In genomic region chr1:136414798-136415755, GRCm38 (mm10) we compare ENCODE assay signal across 8 mouse cellular contexts. TPM values are rescaled to one million over a fixed set of nuclear protein-coding genes. Genes with fewer than 3 reads are reported as not detected.
DNase-seq lines count a peak whose midpoint lies in the region; ATAC-seq and TF ChIP-seq lines count a peak whose summit lies in the region.

TSS of gene Ddx59 (plus strand) at chr1:136415271.

- peaks cover 8% of the 10 kb centered on the region; the same call in 1 of the 2 replicates for H3K4me1 ChIP-seq in heart, embryonic 12.5 days (replicated peaks)
- no peaks in the 10 kb centered on the region for H3K4me1 ChIP-seq in kidney, postnatal 0 days (replicated peaks; ENCODE audit: insufficient read depth, low read length)
- peaks cover 3% of the 10 kb centered on the region; the same call in 1 of the 2 replicates for H3K4me1 ChIP-seq in liver, embryonic 11.5 days (replicated peaks; ENCODE audit: control insufficient read depth, insufficient read depth, low read length)
- no peaks in the 10 kb centered on the region for H3K4me1 ChIP-seq in stomach, embryonic 14.5 days (ENCODE audit: control insufficient read depth, insufficient read depth, low read length)

- H3K9ac ChIP-seq in heart, embryonic 12.5 days, result peak within 1 kb of the TSS; percentile 74
- H3K9ac ChIP-seq in kidney, postnatal 0 days (ENCODE audit: low read depth, low read length), result peak within 1 kb of the TSS; percentile 94
- peak within 1 kb of the TSS; percentile 85 for H3K9ac ChIP-seq in liver, embryonic 11.5 days (ENCODE audit: low read depth, low read length)
- peak within 1 kb of the TSS; percentile 72 for H3K9ac ChIP-seq in stomach, embryonic 14.5 days (replicated peaks; ENCODE audit: low read depth, low read length)

- peak; percentile 98 to 99 for DNase-seq in B cell, adult 2 months
- DNase-seq in brain, adult 2 months (ENCODE audit: low read depth, low spot score), result peak; percentile 97
- DNase-seq in kidney, postnatal 0 days (ENCODE audit: low spot score), result peak; percentile 97
- peak; percentile 97 for DNase-seq in liver, embryonic 11.5 days (ENCODE audit: low spot score)
- DNase-seq in naive thymus-derived CD4-positive, alpha-beta T cell, adult 2 months (ENCODE audit: low read depth), result peak; percentile 97

- no peaks in the 10 kb centered on the region for H3K9me3 ChIP-seq in heart, embryonic 12.5 days (replicated peaks)
- no peaks in the 10 kb centered on the region for H3K9me3 ChIP-seq in kidney, postnatal 0 days (replicated peaks; ENCODE audit: low read length)
- H3K9me3 ChIP-seq in liver, embryonic 11.5 days (ENCODE audit: control insufficient read depth, low read length), result no peaks in the 10 kb centered on the region
- H3K9me3 ChIP-seq in stomach, embryonic 14.5 days (ENCODE audit: control insufficient read depth, low read depth, low read length), result no peaks in the 10 kb centered on the region

- H3K27ac ChIP-seq in heart, embryonic 12.5 days (ENCODE audit: poor library complexity, severe bottlenecking), result peak within 1 kb of the TSS; percentile 96
- H3K27ac ChIP-seq in kidney, postnatal 0 days, result peak within 1 kb of the TSS; percentile 99
- peak within 1 kb of the TSS; percentile 98 for H3K27ac ChIP-seq in liver, embryonic 11.5 days (ENCODE audit: low read depth, low read length)
- H3K27ac ChIP-seq in stomach, embryonic 14.5 days (ENCODE audit: low read length), result peak within 1 kb of the TSS; percentile 98

- H3K36me3 ChIP-seq in heart, embryonic 12.5 days, result peaks cover 17% of the 10 kb centered on the region; the same call in 1 of the 2 replicates
- H3K36me3 ChIP-seq in kidney, postnatal 0 days (ENCODE audit: insufficient read depth, low read length), result 0 out of 2 replicates have a peak, but pooled peaks cover 4% of the 10 kb centered on the region
- H3K36me3 ChIP-seq in liver, embryonic 11.5 days (ENCODE audit: control insufficient read depth, insufficient read depth, low read length), result peaks cover 3% of the 10 kb centered on the region; the same call in 1 of the 2 replicates
- no peaks in the 10 kb centered on the region; the same call in 1 of the 2 replicates for H3K36me3 ChIP-seq in stomach, embryonic 14.5 days (ENCODE audit: control insufficient read depth, insufficient read depth, low read length)

- peak within 1 kb of the TSS; percentile 61 for H3K4me3 ChIP-seq in heart, embryonic 12.5 days
- H3K4me3 ChIP-seq in kidney, postnatal 0 days (replicated peaks; ENCODE audit: low read depth, low read length), result peak within 1 kb of the TSS; percentile 75
- H3K4me3 ChIP-seq in liver, embryonic 11.5 days (ENCODE audit: low read depth, low read length), result peak within 1 kb of the TSS; percentile 70
- H3K4me3 ChIP-seq in stomach, embryonic 14.5 days (ENCODE audit: low read depth, low read length), result peak within 1 kb of the TSS; percentile 58

- no peaks in the 10 kb centered on the region for H3K27me3 ChIP-seq in heart, embryonic 12.5 days (replicated peaks)
- H3K27me3 ChIP-seq in kidney, postnatal 0 days (ENCODE audit: insufficient read depth, low read length), result no peaks in the 10 kb centered on the region
- no peaks in the 10 kb centered on the region for H3K27me3 ChIP-seq in liver, embryonic 11.5 days (replicated peaks; ENCODE audit: control insufficient read depth, insufficient read depth, low read length)
- no peaks in the 10 kb centered on the region for H3K27me3 ChIP-seq in stomach, embryonic 14.5 days (ENCODE audit: control insufficient read depth, insufficient read depth, low read length)

- ATAC-seq in erythroblast, adult 5-6 weeks (replicated peaks; ENCODE audit: low FRiP score, poor library complexity, severe bottlenecking), result peak; percentile 93
- ATAC-seq in heart, embryonic 12.5 days (ENCODE audit: insufficient number of reproducible peaks, low FRiP score), result peak; percentile 100
- ATAC-seq in kidney, postnatal 0 days (replicated peaks; ENCODE audit: low FRiP score, low read depth), result peak; percentile 99
- peak; percentile 99 for ATAC-seq in liver, embryonic 11.5 days (replicated peaks; ENCODE audit: low FRiP score)
- ATAC-seq in stomach, embryonic 14.5 days (ENCODE audit: insufficient number of reproducible peaks, insufficient read depth, low FRiP score, low read depth), result peak; percentile 98

- WGBS in heart, embryonic 12.5 days, result 3% methylated on average over 72 of the region's 78 CpGs
- WGBS in kidney, postnatal 0 days, result 2% methylated on average over 78 of the region's 78 CpGs
- WGBS in liver, embryonic 11.5 days, result 2% methylated on average over 78 of the region's 78 CpGs
- 2% methylated on average over 78 of the region's 78 CpGs for WGBS in stomach, embryonic 14.5 days

- TF ChIP-seq CTCF in kidney, postnatal 0 days (IDR thresholded peaks at IDR 0.05; ENCODE audit: low read depth), result no peak

- H3K4me2 ChIP-seq in heart, embryonic 12.5 days, result peak within 1 kb of the TSS; percentile 66
- H3K4me2 ChIP-seq in kidney, postnatal 0 days (ENCODE audit: low read length), result peak within 1 kb of the TSS; percentile 57
- H3K4me2 ChIP-seq in liver, embryonic 11.5 days, result peak within 1 kb of the TSS; percentile 74
- peak within 1 kb of the TSS; percentile 44 for H3K4me2 ChIP-seq in stomach, embryonic 14.5 days (replicated peaks; ENCODE audit: low read depth, low read length)

RNA-seq across cellular contexts. Expression of gene Ddx59, which starts in this region (rescaled TPM):
- 0.58 and 10.7 TPM in 2 replicates for total RNA-seq in erythroblast, adult 5-6 weeks (2015; ENCODE audit: low replicate concordance)
- total RNA-seq in erythroblast, adult 5-6 weeks (2017; ENCODE audit: low replicate concordance), result 3.9 and 6.7 TPM in 2 replicates
- polyA plus RNA-seq in heart, embryonic 12.5 days (2016; fragmentation: Nextera tagmentation; extraction: Ambion mirVana), result 12.5 and 12.8 TPM in 2 replicates
- 13.4 and 14.0 TPM in 2 replicates for polyA plus RNA-seq in kidney, postnatal 0 days (2015; fragmentation: Nextera tagmentation; extraction: Ambion mirVana)
- polyA plus RNA-seq in liver, embryonic 11.5 days (2014; fragmentation: Nextera tagmentation; extraction: Ambion mirVana), result 9.4 and 11.5 TPM in 2 replicates
- polyA plus RNA-seq in stomach, embryonic 14.5 days (2014; fragmentation: Nextera tagmentation; extraction: Ambion mirVana), result 18.0 and 19.8 TPM in 2 replicates

Comparison
In these comparisons a context has a peak if more than half of its experiments do, and no peak if none do; other contexts are left out.
1. Peak in every context shown above with its lines: DNase-seq, ATAC-seq, H3K4me3 ChIP-seq and H3K27ac ChIP-seq.